Mouse (Mus musculus): ENCODE measurements around the gene Dnajb13.

Gene Dnajb13

GRCm38 (mm10) chr7:100459862-100460261 is 54.9 kb downstream of the Dnajb13 start:
- no peak for DNase-seq (ENCODE audit: low read depth, low spot score)

GRCm38 (mm10) chr7:100458153-100458552 is 56.6 kb downstream of the Dnajb13 start:
- DNase-seq (ENCODE audit: low read depth, low spot score), result no peak
